Mouse (Mus musculus): ENCODE data around the gene Tut4.

- no peak for TF ChIP-seq EP300 (IDR thresholded peaks at IDR 0.05)
- no peak for TF ChIP-seq CTCF (IDR thresholded peaks at IDR 0.05)
These were observed 119.9 kb downstream of the Tut4 start, which contains the start of the genes Prpf38a and Orc1 for GRCm38 (mm10) chr4:108578840-108579742.

All from lung, postnatal 0 days (tissue).